Mouse (Mus musculus) lung, embryonic 14.5 days (tissue): ENCODE data around the gene Chrnd. TPM values are rescaled to one million over a fixed set of nuclear protein-coding genes. Genes with fewer than 3 reads are reported as not detected.

ENCODE experiments used
- ATAC-seq: fragments of 200-750 bp; cut with Nextera tagmentation; 2 replicates; pipeline ENCODE4 v1.8.0; 2017; ENCODE audit warnings: mild to moderate bottlenecking, moderate TSS enrichment, moderate library complexity; ENCODE audit not compliant: insufficient read depth
- DNase-seq: peaks from one replicate; pipeline ENCODE4 v3.0.0-alpha.2; 2015
- H3K27ac ChIP-seq: fragments of 300-500 bp; sonication (generic); 2 replicates; pipeline ENCODE4 v1.5.1; 2014; ENCODE audit warnings: low read depth, mild to moderate bottlenecking, moderate library complexity
- H3K27me3 ChIP-seq: fragments of 300-500 bp; sonication (generic); 2 replicates; pipeline ENCODE4 v1.6.1; 2014; ENCODE audit warnings: low read length, control low read depth; ENCODE audit not compliant: insufficient read depth
- H3K36me3 ChIP-seq: fragments of 300-500 bp; sonication (generic); 2 replicates; pipeline ENCODE4 v1.6.1; 2014; ENCODE audit warnings: control low read depth; ENCODE audit not compliant: insufficient read depth
- H3K4me1 ChIP-seq: fragments of 300-500 bp; sonication (generic); 2 replicates; pipeline ENCODE4 v1.6.1; 2014; ENCODE audit warnings: antibody characterized with exemption, control low read depth; ENCODE audit not compliant: insufficient read depth
- H3K4me2 ChIP-seq: fragments of 300-500 bp; sonication (generic); 2 replicates; pipeline ENCODE4 v1.6.1; 2014; ENCODE audit warnings: mild to moderate bottlenecking
- H3K4me3 ChIP-seq: fragments of 300-500 bp; sonication (generic); 2 replicates; pipeline ENCODE4 v1.5.1; 2014; ENCODE audit warnings: low read depth, low read length
- H3K9ac ChIP-seq: fragments of 300-500 bp; sonication (generic); 2 replicates; pipeline ENCODE4 v1.6.1; 2014
- H3K9me3 ChIP-seq: fragments of 300-500 bp; sonication (generic); 2 replicates; pipeline ENCODE4 v1.6.1; 2016; ENCODE audit warnings: low read depth, low read length, control low read depth
- CTCF ChIP-seq: IDR thresholded peaks from 2 replicates; pipeline ENCODE4 v1.5.1; 2016; ENCODE audit warnings: antibody characterized with exemption, low read depth
- WGBS: fragments of 180-500 bp; shearing (Covaris S2); extraction: QIAGEN DNeasy Blood & Tissue Kit; methylation state at CpG from one replicate; pipeline ENCODE4 v1.1.7; 2014; 5-methylcytosine and 5-hydroxymethylcytosine counted together
- polyA plus RNA-seq: library from polyadenylated mRNA; unstranded; fragments of >200 nt; fragmentation: Nextera tagmentation; extraction: Ambion mirVana; gene quantifications from 2 replicates; pipeline ENCODE4 v1.2.1, GENCODE M21; 2014

Chrnd gene
- polyA plus RNA-seq, 1 experiment from 2014 or later, result not detected

- 20% methylated on average over 17 of the region's 17 CpGs for WGBS
- Histone ChIP-seq H3K9me3 (no peaks in the 10 kb centered on the region), H3K4me3 (no peak overlapping the region), H3K27me3 (peaks cover 20% of the 10 kb centered on the region), H3K9ac (no peak overlapping the region), H3K4me2 (no peak overlapping the region), H3K4me1 (no peaks in the 10 kb centered on the region), H3K36me3 (no peaks in the 10 kb centered on the region), H3K27ac (no peak overlapping the region)
- 0 out of 2 replicates have a peak, but pooled peaks have one; percentile 20 for TF ChIP-seq CTCF
- DNase-seq (no peak), ATAC-seq (no peak)
Measured at GRCm38 (mm10) chr1:87206339-87206738, 15.9 kb downstream of the Chrnd start.

- H3K4me2 ChIP-seq, result no peak overlapping the region
- no peak overlapping the region for H3K9ac ChIP-seq
- ATAC-seq (no peak), DNase-seq (no peak)
- H3K4me3 ChIP-seq, result no peak overlapping the region
- peaks cover 13% of the 10 kb centered on the region for H3K27me3 ChIP-seq
- no peaks in the 10 kb centered on the region for H3K36me3 ChIP-seq
- peaks cover 9% of the 10 kb centered on the region; the same call in 1 of the 2 replicates for H3K4me1 ChIP-seq
- no peaks in the 10 kb centered on the region for H3K9me3 ChIP-seq
- WGBS, result 84% methylated on average over 4 of the region's 4 CpGs
- H3K27ac ChIP-seq, result no peak overlapping the region
- TF ChIP-seq CTCF, result no peak
Measured at GRCm38 (mm10) chr1:87211431-87211830, 21.0 kb downstream of the Chrnd start.

- Histone ChIP-seq H3K9ac (peak within 1 kb of the TSS; percentile 96), H3K27me3 (no peaks in the 10 kb centered on the region), H3K4me2 (peak within 1 kb of the TSS; percentile 74), H3K4me3 (peak within 1 kb of the TSS; percentile 81), H3K27ac (peak within 1 kb of the TSS; percentile 99), H3K4me1 (peaks cover 9% of the 10 kb centered on the region; the same call in 1 of the 2 replicates), H3K9me3 (no peaks in the 10 kb centered on the region), H3K36me3 (peaks cover 13% of the 10 kb centered on the region; the same call in 1 of the 2 replicates)
- under 1% methylated on average over 81 of the region's 99 CpGs for WGBS
- DNase-seq, result peak; percentile 98
- TF ChIP-seq CTCF, result no peak
- peak; percentile 97 for ATAC-seq
Measured at GRCm38 (mm10) chr1:87213735-87214704, 23.6 kb downstream of the Chrnd start, which contains the start of gene Eif4e2. Gene Eif4e2, plus strand, starts transcription at chr1:87213914.

GRCm38 (mm10) chr1:87214748-87215147, 24.3 kb downstream of the Chrnd start:
- Histone ChIP-seq H3K27ac (peak overlapping the region; percentile 99), H3K9me3 (no peaks in the 10 kb centered on the region), H3K4me2 (peak overlapping the region; percentile 74), H3K9ac (peak overlapping the region; percentile 96), H3K27me3 (no peaks in the 10 kb centered on the region), H3K36me3 (peaks cover 21% of the 10 kb centered on the region), H3K4me3 (peak overlapping the region; percentile 81), H3K4me1 (peaks cover 9% of the 10 kb centered on the region; the same call in 1 of the 2 replicates)
- WGBS, result 9% methylated on average over 4 of the region's 4 CpGs
- ATAC-seq (no peak), DNase-seq (peak; percentile 6)
- no peak for TF ChIP-seq CTCF

- no peaks in the 10 kb centered on the region for H3K27me3 ChIP-seq
- H3K4me1 ChIP-seq, result peaks cover 8% of the 10 kb centered on the region; the same call in 1 of the 2 replicates
- no peak overlapping the region for H3K4me2 ChIP-seq
- peak; percentile 42 for TF ChIP-seq CTCF
- no peak for DNase-seq
- no peak overlapping the region for H3K4me3 ChIP-seq
- no peak overlapping the region for H3K9ac ChIP-seq
- H3K27ac ChIP-seq, result no peak overlapping the region
- whole genome bisulfite sequencing, result 51% methylated on average over 3 of the region's 3 CpGs
- H3K9me3 ChIP-seq, result no peaks in the 10 kb centered on the region
- peaks cover 52% of the 10 kb centered on the region for H3K36me3 ChIP-seq
- ATAC-seq, result no peak
Measured at GRCm38 (mm10) chr1:87217938-87218337, 27.5 kb downstream of the Chrnd start.

- Histone ChIP-seq H3K9me3 (no peaks in the 10 kb centered on the region), H3K4me1 (no peaks in the 10 kb centered on the region), H3K27me3 (no peaks in the 10 kb centered on the region), H3K9ac (no peak overlapping the region), H3K4me2 (no peak overlapping the region), H3K36me3 (peaks cover 98% of the 10 kb centered on the region), H3K4me3 (no peak overlapping the region), H3K27ac (no peak overlapping the region)
- no peak for DNase-seq
- 96% methylated on average over 8 of the region's 8 CpGs for WGBS
- TF ChIP-seq CTCF, result no peak
- ATAC-seq, result no peak
Measured at GRCm38 (mm10) chr1:87225739-87226138, 35.3 kb downstream of the Chrnd start.

- no peak overlapping the region for H3K27ac ChIP-seq
- TF ChIP-seq CTCF, result no peak
- H3K9me3 ChIP-seq, result no peaks in the 10 kb centered on the region
- WGBS, result 100% methylated on average over 1 of the region's 1 CpGs
- H3K9ac ChIP-seq, result no peak overlapping the region
- ATAC-seq, result no peak
- H3K4me3 ChIP-seq, result no peak overlapping the region
- H3K4me2 ChIP-seq, result no peak overlapping the region
- H3K36me3 ChIP-seq, result peaks cover 92% of the 10 kb centered on the region
- no peaks in the 10 kb centered on the region for H3K4me1 ChIP-seq
- no peak for DNase-seq
- H3K27me3 ChIP-seq, result no peaks in the 10 kb centered on the region
Measured at GRCm38 (mm10) chr1:87226409-87227159, 36.2 kb downstream of the Chrnd start.
